Mouse (Mus musculus): ENCODE data around the gene Fbxw17.
"Not testable (repeated sequence)": the region's sequence is repeated elsewhere in the genome, so short reads cannot be mapped to it uniquely, and the experiment has no call there.

Gene Fbxw17

GRCm38 (mm10) chr13:50417389-50418183 lies at the start of gene Fbxw17:
Gene Fbxw17, plus strand, starts transcription at chr13:50417864.
- DNase-seq (ENCODE audit: low read depth, low spot score): peak; percentile 34

GRCm38 (mm10) chr13:50372934-50373705 lies 44.5 kb upstream of the Fbxw17 start:
- DNase-seq (ENCODE audit: low read depth, low spot score): not testable (repeated sequence)

GRCm38 (mm10) chr13:50389146-50389545 lies 28.5 kb upstream of the Fbxw17 start:
- DNase-seq (ENCODE audit: low read depth, low spot score): not testable (repeated sequence)

GRCm38 (mm10) chr13:50418421-50418820 lies 757 bp downstream of the Fbxw17 start:
- no peak for DNase-seq (ENCODE audit: low read depth, low spot score)

GRCm38 (mm10) chr13:50423625-50424209 lies 6.1 kb downstream of the Fbxw17 start:
- no peak for DNase-seq (ENCODE audit: low read depth, low spot score)

DNA sequence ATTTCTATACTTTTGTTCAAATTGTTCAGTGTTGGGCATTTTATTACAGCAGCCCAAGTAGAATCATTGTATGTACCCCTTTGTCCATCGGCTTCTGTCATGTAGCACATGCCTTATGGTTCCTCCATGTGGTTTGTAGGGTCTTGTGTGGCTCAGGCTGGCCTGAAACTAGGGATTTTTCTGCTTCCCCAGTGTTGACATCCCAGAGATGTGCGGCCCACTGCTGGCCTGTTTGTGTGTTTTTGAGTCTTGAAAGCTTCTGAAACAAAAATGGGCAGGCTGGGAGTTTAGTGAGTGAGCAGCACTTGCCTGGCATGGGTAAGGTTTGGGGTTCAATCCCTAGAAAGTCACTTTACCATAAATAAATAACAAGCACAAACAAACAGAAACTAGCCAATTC lies 6.9 kb downstream of the Fbxw17 start:
- DNase-seq (ENCODE audit: low read depth, low spot score): no peak

DNA sequence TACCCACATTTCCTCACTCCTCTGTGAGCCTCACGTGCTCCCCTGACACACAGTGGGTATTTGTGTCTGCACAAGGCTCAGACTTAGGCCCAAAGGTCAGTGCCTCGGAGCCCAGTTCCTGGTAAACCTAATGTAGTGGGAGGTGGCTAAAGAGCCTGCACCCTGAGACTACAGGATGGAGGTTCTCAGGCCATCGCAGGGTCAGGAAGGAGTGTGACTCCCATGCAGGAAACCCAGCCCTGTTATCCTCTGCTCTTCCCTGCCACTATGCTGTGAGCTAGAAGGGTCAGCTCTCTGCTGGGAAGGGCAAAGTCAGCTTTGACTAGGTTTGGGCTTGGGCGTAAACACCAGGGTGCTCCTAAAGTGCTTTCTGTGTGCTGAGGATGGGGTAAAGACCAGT lies 9.0 kb downstream of the Fbxw17 start:
- DNase-seq (ENCODE audit: low read depth, low spot score): no peak

- no peak for DNase-seq (ENCODE audit: low read depth, low spot score)
Measured at GRCm38 (mm10) chr13:50443812-50444211, 26.1 kb downstream of the Fbxw17 start, which contains the start of gene Gm47429. Gene Gm47429, minus strand, starts transcription at chr13:50443912.

- DNase-seq (ENCODE audit: low read depth, low spot score): no peak
Measured at GRCm38 (mm10) chr13:50445261-50445660, 27.6 kb downstream of the Fbxw17 start.

DNA sequence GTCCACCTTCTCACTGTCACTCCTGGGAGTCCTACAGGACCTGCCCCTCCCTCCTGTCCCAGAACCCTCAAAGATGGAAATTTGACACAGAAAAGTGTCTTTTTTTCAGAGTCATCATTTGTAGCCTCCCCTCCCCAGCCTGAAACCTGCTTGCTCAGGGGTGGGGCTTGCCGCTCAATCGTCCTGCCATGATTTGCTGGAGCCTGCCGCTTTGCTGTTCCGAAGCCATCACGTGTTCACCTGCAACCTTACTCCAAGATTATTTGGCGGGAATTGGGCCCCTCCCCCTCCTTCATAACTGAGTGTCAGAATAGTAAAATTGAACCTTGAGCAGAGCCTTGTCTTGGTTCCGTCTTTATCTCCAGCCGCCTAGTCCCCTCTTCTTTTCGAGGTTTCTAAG lies 34.6 kb downstream of the Fbxw17 start:
- DNase-seq (ENCODE audit: low read depth, low spot score): not testable (repeated sequence)

DNA sequence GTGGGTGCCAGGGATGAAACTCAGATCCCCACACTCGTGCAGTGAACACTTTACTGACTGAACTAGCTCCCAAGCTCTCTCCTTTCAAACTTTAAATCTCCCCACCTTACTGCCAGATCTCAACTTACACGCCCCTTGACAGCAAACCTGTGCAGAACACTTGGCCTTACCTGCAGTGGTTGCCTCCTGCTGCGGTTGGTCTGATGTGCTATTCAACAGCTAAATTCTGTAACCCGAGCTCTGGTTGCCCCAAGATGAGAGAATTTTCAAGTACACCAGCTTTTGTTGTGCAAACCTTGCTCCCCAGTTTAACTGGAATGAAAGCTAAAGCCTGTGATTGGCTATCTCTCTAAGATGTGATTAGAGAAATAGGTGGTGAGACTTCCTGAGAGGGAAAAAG lies 35.8 kb downstream of the Fbxw17 start:
- no peak for DNase-seq (ENCODE audit: low read depth, low spot score)

DNA sequence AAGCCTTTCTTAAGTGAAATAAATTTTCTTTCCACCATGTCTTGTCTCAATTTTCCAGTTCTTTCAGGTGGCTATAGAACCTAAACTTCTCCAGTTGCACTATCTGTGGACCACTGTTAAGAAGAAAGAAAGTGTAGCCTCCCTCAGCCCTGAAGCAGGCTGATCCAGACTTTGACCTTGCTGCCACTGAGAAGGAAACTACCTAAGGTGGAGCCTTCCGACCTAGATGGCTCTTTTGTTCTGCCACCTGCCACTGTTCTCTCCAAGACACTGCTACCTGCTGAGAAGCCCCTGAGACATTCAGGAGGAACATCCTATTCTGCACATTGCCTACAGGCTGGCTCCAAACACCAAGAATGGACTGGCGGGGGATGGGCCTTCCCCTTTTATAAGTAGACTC lies 42.8 kb downstream of the Fbxw17 start:
- not testable (repeated sequence) for DNase-seq (ENCODE audit: low read depth, low spot score)

GRCm38 (mm10) chr13:50464621-50465562 lies 47.2 kb downstream of the Fbxw17 start:
- no peak for DNase-seq (ENCODE audit: low read depth, low spot score)

DNA sequence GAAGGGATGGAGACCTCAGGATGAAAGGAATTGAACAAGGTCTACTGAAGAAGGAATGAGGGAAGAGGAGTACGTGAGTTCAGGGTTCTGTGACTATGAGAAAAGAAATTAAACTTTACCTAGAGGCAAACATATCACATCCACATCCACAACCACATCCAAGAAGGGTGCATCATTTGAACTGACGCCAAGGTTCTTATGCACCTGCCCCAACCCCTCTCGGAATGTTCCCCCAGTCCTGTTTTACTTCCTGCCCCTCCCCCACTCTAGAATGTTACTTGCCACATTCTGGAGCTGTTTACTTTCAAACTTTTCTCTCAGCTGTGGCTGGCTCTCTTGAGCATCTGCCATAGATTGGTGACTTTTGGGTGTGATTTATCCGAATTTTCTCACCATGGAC lies 49.3 kb downstream of the Fbxw17 start, which contains the start of gene Nutm2:
Nutm2 (plus strand) TSS at position 301 of the 400 bp plus-strand sequence.
- DNase-seq (ENCODE audit: low read depth, low spot score): no peak

Measured in WW6 (cell line).